Mouse (Mus musculus): ENCODE measurements at regions not wholly inside any gene's neighbourhood (a gene's known extent, or its start where the extent isn't known, plus 50 kb on each side); places are given as distances from the start of the nearest gene placed in this dataset.

DNA sequence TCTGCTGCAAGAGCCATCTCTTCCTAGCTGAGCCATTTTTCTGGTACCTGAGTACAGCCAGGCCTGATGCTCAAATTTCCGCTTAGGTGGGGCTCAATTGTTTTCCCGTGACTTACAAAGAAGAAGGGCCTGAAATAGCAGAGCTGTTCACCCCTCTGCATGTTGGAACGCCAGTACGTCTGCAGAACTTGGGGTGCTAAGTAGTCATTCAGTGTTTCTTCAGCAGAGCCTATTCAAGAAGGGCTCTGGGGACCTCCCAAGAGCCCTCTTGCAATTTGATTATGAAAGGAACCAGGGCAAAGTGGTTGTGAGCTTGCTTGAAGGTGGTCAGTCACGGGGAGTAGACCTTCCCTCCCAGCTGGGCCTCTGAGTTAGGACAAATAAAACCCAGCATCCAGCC, 58.9 kb upstream of the Med13l start:
- DNase-seq: no peak

DNA sequence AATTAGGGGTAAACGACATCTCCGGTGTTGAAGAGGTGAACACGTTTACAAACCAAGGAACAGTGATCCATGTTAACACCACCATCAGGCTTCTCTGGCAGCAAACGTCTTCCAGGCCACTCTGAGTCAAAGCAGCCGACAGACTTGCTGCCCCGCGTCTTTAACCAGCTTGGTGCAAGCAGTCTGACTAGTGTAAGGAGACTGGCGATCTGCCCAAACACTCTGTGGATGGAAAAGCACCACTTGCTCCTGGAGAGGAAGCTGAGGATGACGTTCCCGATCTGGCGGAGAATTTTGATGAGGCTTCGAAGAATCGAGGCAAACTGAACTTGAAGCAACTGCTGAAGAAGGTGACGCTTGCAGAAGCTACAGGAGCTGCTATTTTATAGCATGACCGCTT, 57.5 kb upstream of the Med13l start:
- no peak for DNase-seq

DNA sequence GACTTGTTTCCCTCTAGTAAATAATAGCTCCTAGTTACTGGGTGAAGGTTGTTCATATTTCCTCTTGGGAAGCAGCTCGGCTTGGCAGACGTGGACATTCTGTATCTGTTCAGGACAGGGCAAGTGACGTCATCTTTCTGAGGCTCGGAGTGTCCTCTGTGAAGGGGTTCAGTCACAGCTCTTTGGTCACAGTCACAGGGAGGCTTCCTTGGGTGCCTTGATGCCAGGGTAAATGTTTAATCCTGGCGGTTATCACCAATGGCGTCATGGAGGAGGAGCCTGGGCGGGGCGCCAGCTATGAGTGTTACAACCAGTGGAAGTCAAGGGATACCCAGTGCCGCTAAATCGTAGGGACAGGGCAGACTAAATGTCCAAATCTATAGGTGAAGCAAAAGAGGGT, 56.3 kb upstream of the Med13l start:
- no peak for DNase-seq

DNA sequence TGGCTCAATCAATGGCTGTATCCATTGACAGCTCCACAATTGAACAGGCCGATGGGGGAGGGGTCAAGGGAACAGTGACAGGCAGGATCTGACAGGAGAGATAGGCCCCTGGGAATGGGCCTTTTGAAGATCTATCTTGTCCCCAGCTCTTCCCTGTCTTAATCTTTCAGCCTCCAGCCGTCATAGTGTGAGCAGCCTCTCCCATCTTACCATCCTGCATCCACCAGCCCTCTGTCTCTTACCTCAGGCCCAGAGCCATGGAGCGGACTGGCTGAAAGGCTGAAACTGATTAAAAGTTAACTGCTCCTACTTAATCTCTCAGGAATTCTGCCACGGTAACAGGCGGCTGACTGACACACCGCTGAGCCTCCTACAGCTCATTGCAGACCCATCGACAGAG, 55.6 kb upstream of the Med13l start:
- no peak for DNase-seq

- DNase-seq: no peak
These were observed 50.6 kb upstream of the Med13l start for GRCm38 (mm10) chr5:118509871-118510270.

Small RNAs in the stretch of these regions (microRNA-seq; reads per million reads assigned to microRNA genes)
- gene Gm26455: 0 reads per million in 2 experiments

Data from gastrocnemius, postnatal 10 days (tissue).